Mouse (Mus musculus): ENCODE measurements around the gene Tmem248.

The Tmem248 gene

DNA sequence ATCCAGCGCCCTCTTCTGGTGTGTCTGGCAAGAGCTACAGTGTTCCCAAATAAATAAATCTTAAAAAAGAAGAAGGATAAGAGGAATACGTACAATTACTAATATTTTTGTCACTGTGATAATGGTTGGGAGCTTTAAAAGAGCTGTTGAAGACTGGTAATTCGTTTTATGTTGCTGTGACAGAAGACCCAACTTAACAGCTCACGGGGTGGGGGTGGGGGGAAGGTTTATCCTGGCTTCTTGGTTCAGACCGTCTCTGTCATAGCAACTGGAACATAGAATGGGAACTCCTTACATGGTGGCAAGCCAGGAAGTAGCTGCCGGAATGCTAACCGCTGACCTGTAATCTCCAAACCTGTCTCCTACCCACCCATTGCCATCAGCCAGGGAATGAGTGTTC is at the start of gene Tmem248:
Gene Tmem248 (plus strand): TSS at position 301 of the 400 bp plus-strand sequence.
- DNase-seq (ENCODE audit: low spot score) = no peak

- no peak for DNase-seq (ENCODE audit: low spot score)
Observed at GRCm38 (mm10) chr5:130169109-130169508, 47.8 kb upstream of the Tmem248 start.

GRCm38 (mm10) chr5:130170666-130171422 is 46.0 kb upstream of the Tmem248 start:
- DNase-seq (ENCODE audit: low spot score) = no peak

- DNase-seq (ENCODE audit: low spot score) = peak; percentile 89
Observed at GRCm38 (mm10) chr5:130171423-130171954, 45.4 kb upstream of the Tmem248 start, which contains the start of gene Rabgef1. Gene Rabgef1, plus strand, starts transcription at chr5:130171798.

DNA sequence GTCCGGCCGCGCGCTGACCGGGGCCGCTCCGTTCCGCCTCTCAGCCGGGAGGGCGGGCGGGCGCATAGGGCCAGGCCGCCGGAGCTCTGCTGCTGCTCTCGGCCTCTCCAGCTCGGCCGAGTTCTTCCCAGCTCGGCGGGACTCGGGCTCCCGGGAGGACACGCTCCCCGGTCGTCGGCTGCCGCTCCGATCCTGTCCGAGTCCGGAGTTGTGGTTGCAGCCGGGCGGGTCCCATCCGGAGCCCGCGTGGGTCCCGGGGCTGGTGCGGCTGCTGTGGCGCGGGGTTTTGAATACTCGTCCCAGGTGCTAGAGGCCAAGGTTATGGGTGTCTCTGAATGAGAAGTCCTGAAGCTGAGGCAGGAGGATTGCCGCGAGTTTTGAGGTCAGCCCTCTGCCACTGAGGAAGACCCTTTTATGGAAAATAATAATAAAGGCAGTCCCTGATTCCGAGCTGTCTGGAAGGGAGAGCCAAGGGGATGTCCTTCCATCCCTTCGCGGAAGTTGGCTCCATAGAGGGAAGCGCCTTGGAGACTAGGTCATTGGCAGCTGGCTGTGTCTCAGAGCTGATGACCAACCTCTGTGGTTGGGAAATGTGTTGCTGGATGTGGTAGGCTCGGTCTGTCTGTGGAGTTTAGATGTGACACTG is 44.8 kb upstream of the Tmem248 start:
- peak; percentile 33 for DNase-seq (ENCODE audit: low spot score)

DNA sequence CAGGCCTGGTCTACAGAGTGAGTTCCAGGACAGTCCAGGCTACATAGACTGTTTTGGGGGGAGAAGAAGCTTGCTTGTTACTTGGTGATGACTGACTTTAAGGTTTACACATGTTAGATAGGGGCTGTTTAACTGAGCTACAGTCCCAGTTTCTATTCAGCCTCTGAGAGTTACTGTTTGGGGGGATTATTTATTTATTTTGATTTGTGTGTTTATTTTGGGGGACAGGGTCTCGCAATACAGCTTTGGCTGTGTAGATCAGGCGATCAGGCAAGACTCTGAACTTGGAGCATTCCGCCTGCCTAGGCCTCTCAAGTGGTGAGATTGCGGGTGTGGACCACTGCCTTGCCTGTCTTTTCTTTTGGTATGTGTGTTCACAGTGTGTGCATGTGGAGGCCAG is 43.9 kb upstream of the Tmem248 start:
- no peak for DNase-seq (ENCODE audit: low spot score)

GRCm38 (mm10) chr5:130177871-130178270 is 39.0 kb upstream of the Tmem248 start:
- DNase-seq (ENCODE audit: low spot score) = no peak

DNA sequence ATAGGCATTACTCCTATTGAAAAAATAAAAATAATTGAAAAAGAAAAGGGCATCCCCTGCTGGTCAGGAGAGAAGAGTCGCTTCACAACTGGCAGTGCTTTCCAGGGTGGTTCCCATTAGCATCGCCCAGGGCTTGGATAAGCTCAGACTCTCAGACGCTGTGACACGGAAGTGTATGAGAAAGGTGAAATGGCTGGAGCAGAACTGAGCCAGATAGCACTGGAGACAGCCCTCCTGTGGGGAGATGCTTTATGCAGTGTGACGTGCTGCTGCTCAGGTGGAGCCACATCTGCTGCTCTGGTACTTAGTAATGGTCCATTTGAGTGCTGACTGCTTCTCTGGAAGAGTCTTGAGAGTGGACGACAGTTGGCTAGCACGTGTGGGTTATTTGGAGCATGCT is 36.5 kb upstream of the Tmem248 start:
- DNase-seq (ENCODE audit: low spot score) = no peak

- DNase-seq (ENCODE audit: low spot score) = no peak
Observed at GRCm38 (mm10) chr5:130181740-130182540, 34.9 kb upstream of the Tmem248 start.

GRCm38 (mm10) chr5:130182541-130182821 is 34.4 kb upstream of the Tmem248 start:
- no peak for DNase-seq (ENCODE audit: low spot score)

DNA sequence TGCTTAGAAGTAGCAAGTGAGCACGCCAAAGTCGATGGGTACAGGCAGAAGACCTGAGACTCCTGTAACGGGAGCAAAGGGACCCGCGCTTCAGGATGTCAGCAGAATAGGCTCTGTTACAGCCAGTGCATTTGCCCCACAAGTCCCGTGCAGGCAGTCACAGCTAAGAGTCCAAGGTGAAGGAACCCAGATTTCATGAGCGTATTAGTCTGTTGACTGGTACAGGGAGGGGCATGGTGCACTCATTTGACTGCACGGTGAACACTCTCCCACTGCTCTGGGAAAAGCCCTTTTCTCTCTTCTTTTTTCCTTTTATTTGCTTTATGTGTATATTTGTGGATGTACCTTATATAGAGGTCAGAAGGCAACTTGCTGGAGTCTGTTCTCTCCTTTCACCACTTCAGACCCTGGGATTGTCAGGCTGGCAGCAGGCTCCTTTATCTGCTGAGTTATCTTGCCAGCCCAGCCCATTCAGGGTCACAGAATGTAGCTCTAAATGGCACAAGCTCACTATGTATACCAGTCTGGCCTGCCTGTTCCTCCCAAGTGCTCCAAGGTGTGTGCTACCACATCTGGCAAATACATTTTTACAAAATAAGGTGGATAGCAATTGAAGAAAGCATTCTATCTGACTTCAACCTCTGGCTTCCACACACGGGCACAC is 32.6 kb upstream of the Tmem248 start:
- no peak for DNase-seq (ENCODE audit: low spot score)

DNA sequence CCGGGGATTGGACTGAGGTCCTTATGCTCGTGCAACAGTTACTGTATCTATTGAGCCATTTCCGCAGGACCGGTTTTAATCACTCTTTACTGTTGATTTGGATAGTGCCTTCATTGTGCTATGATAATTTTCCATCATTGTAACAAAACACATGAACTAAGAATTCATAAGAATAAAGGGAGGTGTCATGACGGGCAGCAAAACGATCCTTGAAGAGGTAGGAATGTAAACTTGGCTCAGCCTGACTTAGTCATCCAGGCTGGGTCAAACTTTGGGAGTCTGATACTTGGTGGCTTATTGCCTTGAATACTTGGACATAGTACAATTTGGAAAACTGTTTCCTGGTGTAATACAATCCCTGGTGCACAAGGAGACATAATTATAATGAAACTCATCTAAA is 31.6 kb upstream of the Tmem248 start:
- no peak for DNase-seq (ENCODE audit: low spot score)

GRCm38 (mm10) chr5:130187383-130187782 is 29.5 kb upstream of the Tmem248 start:
- DNase-seq (ENCODE audit: low spot score) = no peak

DNA sequence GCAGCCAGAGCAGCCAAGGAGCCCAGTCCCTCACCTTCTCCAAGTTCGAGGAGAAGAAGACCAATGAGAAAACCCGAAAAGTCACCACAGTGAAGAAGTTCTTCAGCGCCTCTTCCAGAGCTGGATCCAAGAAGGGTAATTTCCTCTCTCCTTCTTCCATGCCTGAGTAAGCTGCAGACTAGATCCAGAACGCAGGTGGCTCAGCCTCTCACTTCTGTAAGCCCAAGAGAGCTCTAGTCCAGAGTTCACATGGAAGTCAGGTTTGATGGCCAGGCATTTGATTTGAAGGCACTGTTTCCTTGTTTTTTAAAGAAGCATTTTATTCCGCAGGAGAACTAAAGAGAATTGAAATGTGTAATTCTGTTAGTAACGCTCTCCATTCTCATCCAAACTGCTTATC is 26.0 kb upstream of the Tmem248 start:
- no peak for DNase-seq (ENCODE audit: low spot score)

DNA sequence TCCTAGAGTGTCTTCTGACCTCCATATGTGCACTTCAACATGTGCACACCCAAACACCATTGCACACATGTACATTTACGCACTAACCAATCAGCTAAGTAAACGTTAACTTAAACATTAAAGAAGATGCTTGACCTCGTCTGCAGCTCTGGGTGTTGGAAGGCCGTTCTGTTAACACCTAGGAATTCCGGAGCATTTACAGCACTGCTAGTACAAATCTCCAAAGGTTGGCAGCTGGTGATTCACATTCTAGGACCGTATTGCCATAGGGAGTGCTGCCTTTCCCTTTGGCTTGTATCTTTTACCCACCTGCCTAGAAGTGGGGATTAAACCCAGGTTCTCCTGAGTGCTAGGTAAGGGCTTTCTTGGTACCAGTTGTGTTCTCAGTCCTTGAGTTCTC is 25.0 kb upstream of the Tmem248 start:
- no peak for DNase-seq (ENCODE audit: low spot score)

DNA sequence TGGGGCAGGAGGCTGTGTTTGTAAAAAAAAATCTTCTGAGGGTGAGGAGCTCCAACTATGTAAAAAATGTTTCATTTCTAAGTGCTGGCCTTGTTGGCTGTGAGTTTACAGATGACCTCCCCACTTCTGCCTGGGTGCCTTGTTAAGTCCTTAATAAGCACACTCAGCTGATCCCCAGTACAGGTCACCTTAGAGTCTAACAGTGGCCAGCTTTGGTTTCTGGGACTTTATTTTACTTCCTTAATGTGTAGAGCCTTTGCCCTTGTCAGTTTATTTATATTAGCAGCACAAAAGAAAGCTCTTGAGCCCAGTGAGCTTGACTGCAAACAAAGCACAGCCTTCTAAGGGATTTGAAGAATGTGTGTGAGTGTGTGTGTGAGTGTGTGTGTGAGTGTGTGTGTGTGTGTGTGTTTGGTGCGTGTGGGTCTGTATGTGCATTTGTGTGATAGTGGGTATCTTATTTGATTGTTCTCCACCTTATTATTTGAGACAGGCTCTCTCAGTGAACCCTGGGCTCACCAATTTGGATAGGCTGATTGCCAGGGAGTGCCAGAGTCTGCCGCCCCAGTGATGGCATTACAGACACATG is 24.4 kb upstream of the Tmem248 start:
- no peak for DNase-seq (ENCODE audit: low spot score)

DNA sequence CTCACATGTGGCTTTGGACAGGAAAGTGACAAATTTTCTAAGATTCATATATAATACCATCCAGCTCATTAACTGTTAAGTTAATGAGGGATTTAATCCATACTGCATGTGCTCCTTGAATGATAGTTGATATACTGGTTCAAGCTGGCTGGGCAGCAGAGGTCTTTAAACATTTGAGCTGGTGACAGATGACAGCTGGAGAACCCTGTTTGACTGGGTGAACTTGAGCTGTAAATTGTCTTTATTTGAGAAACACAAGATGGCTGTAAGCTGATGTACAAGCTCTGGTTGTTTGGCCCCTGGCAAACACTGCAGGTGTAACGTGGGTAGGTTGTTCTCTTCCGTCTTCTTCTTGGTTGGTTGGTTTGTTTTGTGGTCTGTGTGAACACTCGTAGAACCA is 23.1 kb upstream of the Tmem248 start:
- no peak for DNase-seq (ENCODE audit: low spot score)

GRCm38 (mm10) chr5:130196307-130196706 is 20.6 kb upstream of the Tmem248 start:
- DNase-seq (ENCODE audit: low spot score) = no peak

DNA sequence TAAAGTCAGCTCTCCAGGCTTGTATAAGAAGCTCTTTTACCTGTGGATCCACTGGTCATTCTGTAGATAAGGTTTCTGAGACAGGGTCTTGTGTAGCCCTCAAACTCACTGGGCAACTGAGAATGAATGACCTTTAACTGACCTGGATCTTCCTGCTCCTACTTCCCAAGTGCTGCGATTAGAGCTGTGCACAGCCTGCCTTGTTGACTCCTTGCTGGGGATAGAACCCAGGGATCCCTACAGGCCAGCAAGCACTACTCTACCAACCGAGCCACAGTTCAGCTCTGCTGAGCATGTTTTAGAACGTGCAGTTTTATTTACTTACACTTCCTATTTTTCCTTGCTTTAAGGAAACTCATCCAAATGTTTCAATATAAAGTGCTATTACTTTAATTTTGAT is 19.4 kb upstream of the Tmem248 start:
- DNase-seq (ENCODE audit: low spot score) = no peak

GRCm38 (mm10) chr5:130197981-130198380 is 18.9 kb upstream of the Tmem248 start:
- no peak for DNase-seq (ENCODE audit: low spot score)

DNA sequence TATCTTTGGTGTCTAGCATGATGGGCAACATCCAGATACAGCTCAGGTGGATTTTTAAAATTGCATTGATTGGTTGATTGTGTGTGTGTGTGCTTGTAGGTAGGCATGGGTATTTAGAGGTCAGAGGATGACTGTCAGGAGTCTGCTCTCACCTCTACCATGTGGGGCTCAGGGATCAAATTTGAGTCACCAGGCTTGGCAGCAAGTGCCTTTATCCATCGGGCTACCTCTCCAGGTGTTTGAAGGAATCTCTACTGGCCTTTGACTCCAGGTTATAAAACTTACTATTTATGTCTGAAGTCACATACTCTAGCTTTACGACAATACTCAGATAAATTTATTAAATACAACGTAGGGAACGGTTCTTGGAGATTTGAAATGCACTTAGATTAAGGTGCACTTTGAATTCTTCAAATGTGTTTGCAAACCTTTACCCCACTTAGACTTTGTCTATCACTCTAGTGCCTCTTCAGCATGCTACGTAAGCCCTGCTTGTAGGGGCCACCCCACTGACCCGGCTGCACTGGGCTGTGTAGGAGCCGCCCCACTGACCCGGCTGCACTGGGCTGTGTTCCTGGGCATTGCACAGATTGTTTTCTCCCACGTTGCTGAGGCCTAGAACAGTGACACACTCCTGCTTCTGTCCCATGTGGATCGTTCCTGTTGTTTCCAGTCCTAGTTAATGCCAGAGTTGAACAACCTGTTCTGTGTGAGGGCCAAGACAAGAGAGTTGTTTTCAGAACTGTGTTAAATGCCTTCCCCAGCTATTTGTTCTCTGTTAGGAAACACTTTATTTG is 16.4 kb upstream of the Tmem248 start:
- no peak for DNase-seq (ENCODE audit: low spot score)

Measured in ovary, postnatal 14 days (tissue).